Mouse (Mus musculus): ENCODE results near the gene Lrrfip2. TPM values are rescaled to one million over a fixed set of nuclear protein-coding genes. Genes with fewer than 3 reads are reported as not detected.

Lrrfip2 gene
- polyA plus RNA-seq, 1 experiment from 2014 or later = 45.5 TPM

- H3K36me3 ChIP-seq (ENCODE audit: control insufficient read depth, insufficient read depth, low read length) = no peaks in the 10 kb centered on the region
- H3K4me1 ChIP-seq (ENCODE audit: control insufficient read depth, insufficient read depth, low read length) = no peaks in the 10 kb centered on the region
- H3K4me3 ChIP-seq (ENCODE audit: low read depth, low read length) = no peak overlapping the region
- no peaks in the 10 kb centered on the region for H3K27me3 ChIP-seq (ENCODE audit: control insufficient read depth, insufficient read depth, low read length)
- no peaks in the 10 kb centered on the region for H3K9me3 ChIP-seq (ENCODE audit: control insufficient read depth, low read length)
- 89% methylated on average over 11 of the region's 11 CpGs for WGBS
- no peak overlapping the region for H3K4me2 ChIP-seq (ENCODE audit: low read depth, severe bottlenecking)
- no peak overlapping the region for H3K9ac ChIP-seq (ENCODE audit: low read length)
- H3K27ac ChIP-seq (replicated peaks; ENCODE audit: low read depth, low read length) = no peak overlapping the region
- ATAC-seq (ENCODE audit: insufficient number of reproducible peaks, low FRiP score, low TSS enrichment, low read depth) (no peak), DNase-seq (ENCODE audit: low spot score) (no peak)
These were observed 38.5 kb downstream of the Lrrfip2 start for GRCm38 (mm10) chr9:111155764-111156458.

GRCm38 (mm10) chr9:111159562-111159961, 42.2 kb downstream of the Lrrfip2 start:
- DNase-seq (ENCODE audit: low spot score) (no peak), ATAC-seq (ENCODE audit: insufficient number of reproducible peaks, low FRiP score, low TSS enrichment, low read depth) (no peak)
- Histone ChIP-seq H3K4me3 (ENCODE audit: low read depth, low read length) (no peak overlapping the region), H3K27ac (replicated peaks; ENCODE audit: low read depth, low read length) (no peak overlapping the region), H3K9ac (ENCODE audit: low read length) (no peak overlapping the region), H3K27me3 (ENCODE audit: control insufficient read depth, insufficient read depth, low read length) (no peaks in the 10 kb centered on the region), H3K36me3 (ENCODE audit: control insufficient read depth, insufficient read depth, low read length) (no peaks in the 10 kb centered on the region), H3K4me2 (ENCODE audit: low read depth, severe bottlenecking) (no peak overlapping the region), H3K4me1 (ENCODE audit: control insufficient read depth, insufficient read depth, low read length) (no peaks in the 10 kb centered on the region), H3K9me3 (ENCODE audit: control insufficient read depth, low read length) (no peaks in the 10 kb centered on the region)
- 80% methylated on average over 1 of the region's 1 CpGs for WGBS

- Histone ChIP-seq H3K27ac (replicated peaks; ENCODE audit: low read depth, low read length) (no peak overlapping the region), H3K27me3 (ENCODE audit: control insufficient read depth, insufficient read depth, low read length) (no peaks in the 10 kb centered on the region), H3K9me3 (ENCODE audit: control insufficient read depth, low read length) (no peaks in the 10 kb centered on the region), H3K4me3 (ENCODE audit: low read depth, low read length) (no peak overlapping the region), H3K4me2 (ENCODE audit: low read depth, severe bottlenecking) (no peak overlapping the region), H3K4me1 (ENCODE audit: control insufficient read depth, insufficient read depth, low read length) (no peaks in the 10 kb centered on the region), H3K9ac (ENCODE audit: low read length) (no peak overlapping the region), H3K36me3 (ENCODE audit: control insufficient read depth, insufficient read depth, low read length) (no peaks in the 10 kb centered on the region)
- ATAC-seq (ENCODE audit: insufficient number of reproducible peaks, low FRiP score, low TSS enrichment, low read depth) (no peak), DNase-seq (ENCODE audit: low spot score) (no peak)
- 92% methylated on average over 14 of the region's 14 CpGs for WGBS
These were observed 43.8 kb downstream of the Lrrfip2 start for GRCm38 (mm10) chr9:111161213-111161612.

- H3K4me1 ChIP-seq (ENCODE audit: control insufficient read depth, insufficient read depth, low read length) = no peaks in the 10 kb centered on the region
- no peaks in the 10 kb centered on the region for H3K9me3 ChIP-seq (ENCODE audit: control insufficient read depth, low read length)
- H3K4me2 ChIP-seq (ENCODE audit: low read depth, severe bottlenecking) = no peak overlapping the region
- H3K4me3 ChIP-seq (ENCODE audit: low read depth, low read length) = no peak overlapping the region
- H3K27me3 ChIP-seq (ENCODE audit: control insufficient read depth, insufficient read depth, low read length) = no peaks in the 10 kb centered on the region
- ATAC-seq (ENCODE audit: insufficient number of reproducible peaks, low FRiP score, low TSS enrichment, low read depth) (no peak), DNase-seq (ENCODE audit: low spot score) (no peak)
- H3K27ac ChIP-seq (replicated peaks; ENCODE audit: low read depth, low read length) = no peak overlapping the region
- H3K9ac ChIP-seq (ENCODE audit: low read length) = no peak overlapping the region
- 78% methylated on average over 4 of the region's 4 CpGs for whole genome bisulfite sequencing
- H3K36me3 ChIP-seq (ENCODE audit: control insufficient read depth, insufficient read depth, low read length) = no peaks in the 10 kb centered on the region
These were observed 49.2 kb downstream of the Lrrfip2 start for GRCm38 (mm10) chr9:111166612-111167011.

- Histone ChIP-seq H3K27ac (replicated peaks; ENCODE audit: low read depth, low read length) (no peak overlapping the region), H3K4me1 (ENCODE audit: control insufficient read depth, insufficient read depth, low read length) (no peaks in the 10 kb centered on the region), H3K36me3 (ENCODE audit: control insufficient read depth, insufficient read depth, low read length) (no peaks in the 10 kb centered on the region), H3K4me2 (ENCODE audit: low read depth, severe bottlenecking) (no peak overlapping the region), H3K9me3 (ENCODE audit: control insufficient read depth, low read length) (no peaks in the 10 kb centered on the region), H3K9ac (ENCODE audit: low read length) (no peak overlapping the region), H3K4me3 (ENCODE audit: low read depth, low read length) (no peak overlapping the region), H3K27me3 (ENCODE audit: control insufficient read depth, insufficient read depth, low read length) (no peaks in the 10 kb centered on the region)
- ATAC-seq (ENCODE audit: insufficient number of reproducible peaks, low FRiP score, low TSS enrichment, low read depth) = no peak
- WGBS = 43% methylated on average over 3 of the region's 3 CpGs
- no peak for DNase-seq (ENCODE audit: low spot score)
These were observed 53.0 kb downstream of the Lrrfip2 start for GRCm38 (mm10) chr9:111170430-111170829.

- Histone ChIP-seq H3K9me3 (ENCODE audit: control insufficient read depth, low read length) (no peaks in the 10 kb centered on the region), H3K27me3 (ENCODE audit: control insufficient read depth, insufficient read depth, low read length) (no peaks in the 10 kb centered on the region), H3K27ac (replicated peaks; ENCODE audit: low read depth, low read length) (no peak overlapping the region), H3K4me2 (ENCODE audit: low read depth, severe bottlenecking) (no peak overlapping the region), H3K36me3 (ENCODE audit: control insufficient read depth, insufficient read depth, low read length) (no peaks in the 10 kb centered on the region), H3K4me3 (ENCODE audit: low read depth, low read length) (no peak overlapping the region), H3K9ac (ENCODE audit: low read length) (no peak overlapping the region), H3K4me1 (ENCODE audit: control insufficient read depth, insufficient read depth, low read length) (no peaks in the 10 kb centered on the region)
- ATAC-seq (ENCODE audit: insufficient number of reproducible peaks, low FRiP score, low TSS enrichment, low read depth) (no peak), DNase-seq (ENCODE audit: low spot score) (no peak)
- 71% methylated on average over 5 of the region's 5 CpGs for WGBS
These were observed 56.7 kb downstream of the Lrrfip2 start for GRCm38 (mm10) chr9:111174071-111174470.

- Histone ChIP-seq H3K4me3 (ENCODE audit: low read depth, low read length) (no peak overlapping the region), H3K4me1 (ENCODE audit: control insufficient read depth, insufficient read depth, low read length) (no peaks in the 10 kb centered on the region), H3K4me2 (ENCODE audit: low read depth, severe bottlenecking) (no peak overlapping the region), H3K27ac (replicated peaks; ENCODE audit: low read depth, low read length) (no peak overlapping the region), H3K9me3 (ENCODE audit: control insufficient read depth, low read length) (no peaks in the 10 kb centered on the region), H3K9ac (ENCODE audit: low read length) (no peak overlapping the region), H3K36me3 (ENCODE audit: control insufficient read depth, insufficient read depth, low read length) (no peaks in the 10 kb centered on the region), H3K27me3 (ENCODE audit: control insufficient read depth, insufficient read depth, low read length) (no peaks in the 10 kb centered on the region)
- DNase-seq (ENCODE audit: low spot score) = no peak
- 74% methylated on average over 5 of the region's 5 CpGs for WGBS
- no peak for ATAC-seq (ENCODE audit: insufficient number of reproducible peaks, low FRiP score, low TSS enrichment, low read depth)
These were observed 61.6 kb downstream of the Lrrfip2 start for GRCm38 (mm10) chr9:111178971-111179370.

- H3K4me1 ChIP-seq (ENCODE audit: control insufficient read depth, insufficient read depth, low read length) = no peaks in the 10 kb centered on the region
- no peak overlapping the region for H3K27ac ChIP-seq (replicated peaks; ENCODE audit: low read depth, low read length)
- no peak overlapping the region for H3K4me2 ChIP-seq (ENCODE audit: low read depth, severe bottlenecking)
- H3K9ac ChIP-seq (ENCODE audit: low read length) = no peak overlapping the region
- 84% methylated on average over 3 of the region's 3 CpGs for WGBS
- no peaks in the 10 kb centered on the region for H3K36me3 ChIP-seq (ENCODE audit: control insufficient read depth, insufficient read depth, low read length)
- no peaks in the 10 kb centered on the region for H3K9me3 ChIP-seq (ENCODE audit: control insufficient read depth, low read length)
- H3K27me3 ChIP-seq (ENCODE audit: control insufficient read depth, insufficient read depth, low read length) = no peaks in the 10 kb centered on the region
- ATAC-seq (ENCODE audit: insufficient number of reproducible peaks, low FRiP score, low TSS enrichment, low read depth) = no peak
- no peak overlapping the region for H3K4me3 ChIP-seq (ENCODE audit: low read depth, low read length)
- no peak for DNase-seq (ENCODE audit: low spot score)
These were observed 64.8 kb downstream of the Lrrfip2 start for GRCm38 (mm10) chr9:111182176-111182575.

- Histone ChIP-seq H3K27ac (replicated peaks; ENCODE audit: low read depth, low read length) (no peak overlapping the region), H3K9ac (ENCODE audit: low read length) (no peak overlapping the region), H3K4me2 (ENCODE audit: low read depth, severe bottlenecking) (no peak overlapping the region), H3K36me3 (ENCODE audit: control insufficient read depth, insufficient read depth, low read length) (no peaks in the 10 kb centered on the region), H3K27me3 (ENCODE audit: control insufficient read depth, insufficient read depth, low read length) (no peaks in the 10 kb centered on the region), H3K4me3 (ENCODE audit: low read depth, low read length) (no peak overlapping the region), H3K9me3 (ENCODE audit: control insufficient read depth, low read length) (no peaks in the 10 kb centered on the region), H3K4me1 (ENCODE audit: control insufficient read depth, insufficient read depth, low read length) (no peaks in the 10 kb centered on the region)
- ATAC-seq (ENCODE audit: insufficient number of reproducible peaks, low FRiP score, low TSS enrichment, low read depth) (no peak), DNase-seq (ENCODE audit: low spot score) (no peak)
- 57% methylated on average over 4 of the region's 4 CpGs for WGBS
These were observed 67.5 kb downstream of the Lrrfip2 start for GRCm38 (mm10) chr9:111184929-111185328.

Data from limb, embryonic 11.5 days (tissue).